Mouse (Mus musculus) CD8-positive naive resting alpha-beta T cell, adult 2 months (primary cell): Measurements from ENCODE around the gene Atl2.
A peak's percentile ranks its signal among the peaks of the same experiment; 100 is the strongest.

ENCODE experiments used
- DNase-seq, 2 experiments: peaks; one replicate each; pipeline ENCODE4 v3.0.0; 2022; ENCODE audit warnings: low read depth in 2 of 2, low spot score in 2 of 2

The Atl2 gene

GRCm38 (mm10) chr17:79824406-79824805 is 71.5 kb downstream of the Atl2 start:
- DNase-seq = no peak

DNA sequence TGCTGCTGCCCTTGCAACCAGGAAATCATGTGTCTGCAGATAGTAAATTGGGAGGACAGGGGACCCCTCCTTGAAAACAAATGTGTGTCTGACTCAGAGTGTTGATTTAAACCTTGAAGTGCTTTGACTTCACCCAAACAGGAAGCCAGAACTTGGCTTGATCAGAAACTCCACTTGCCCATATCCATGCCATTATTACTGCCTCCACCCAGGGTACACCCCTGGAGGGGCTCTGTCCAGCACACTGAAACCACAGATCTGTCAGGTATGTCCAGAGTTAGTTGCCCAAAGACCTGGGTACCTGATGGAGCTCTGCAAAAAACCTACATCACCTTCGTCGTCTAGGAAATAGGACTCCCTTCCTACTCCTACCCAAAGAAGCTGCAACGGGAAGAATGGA is 77.0 kb downstream of the Atl2 start:
- DNase-seq = no peak

- no peak for DNase-seq
These were observed 77.9 kb downstream of the Atl2 start for GRCm38 (mm10) chr17:79817995-79818394.

DNA sequence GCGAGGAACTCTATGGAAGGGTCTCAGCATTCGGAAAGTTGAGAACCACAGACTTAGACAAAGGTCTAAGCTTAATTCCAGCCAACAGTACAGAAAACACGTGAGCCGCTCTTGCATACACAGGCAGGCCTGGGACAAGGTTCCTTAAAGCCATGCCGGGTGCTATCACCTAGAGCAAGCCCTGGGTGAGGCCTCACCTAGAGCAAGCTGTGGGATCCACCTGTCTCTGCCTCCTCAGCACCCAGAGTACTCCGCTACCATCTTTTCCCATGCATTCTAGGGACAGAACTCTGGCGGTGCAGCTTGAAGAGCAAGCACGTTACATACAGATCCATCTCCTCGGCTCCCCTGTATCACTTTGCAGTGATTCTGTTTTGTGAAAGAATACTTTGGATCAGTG is 78.4 kb downstream of the Atl2 start:
- no peak for DNase-seq

GRCm38 (mm10) chr17:79816896-79817295 is 79.0 kb downstream of the Atl2 start:
- DNase-seq = peak in 1 of 2 experiments; percentile 8

DNA sequence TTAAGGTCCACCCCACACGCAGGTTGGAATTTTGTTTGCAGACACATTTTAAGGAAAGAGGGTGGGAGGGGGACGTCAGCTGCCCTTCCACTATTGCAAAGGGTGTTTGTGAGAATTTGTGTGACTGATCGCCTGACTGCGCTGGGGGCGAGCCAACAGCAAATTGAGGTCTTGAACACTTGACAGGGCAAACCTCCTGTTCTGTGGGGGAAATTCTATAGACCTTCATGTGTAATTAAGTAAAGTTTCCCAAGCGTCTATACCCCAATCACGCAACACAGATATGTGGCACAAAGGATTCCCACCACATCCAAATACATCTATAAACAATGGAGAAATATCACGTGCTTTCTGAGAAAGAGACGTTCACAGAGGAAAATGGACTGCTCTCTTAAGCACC is 85.5 kb downstream of the Atl2 start:
- no peak for DNase-seq

GRCm38 (mm10) chr17:79809491-79810316 is 86.2 kb downstream of the Atl2 start:
- DNase-seq = no peak

GRCm38 (mm10) chr17:79807237-79807930 is 88.5 kb downstream of the Atl2 start:
- no peak for DNase-seq

DNA sequence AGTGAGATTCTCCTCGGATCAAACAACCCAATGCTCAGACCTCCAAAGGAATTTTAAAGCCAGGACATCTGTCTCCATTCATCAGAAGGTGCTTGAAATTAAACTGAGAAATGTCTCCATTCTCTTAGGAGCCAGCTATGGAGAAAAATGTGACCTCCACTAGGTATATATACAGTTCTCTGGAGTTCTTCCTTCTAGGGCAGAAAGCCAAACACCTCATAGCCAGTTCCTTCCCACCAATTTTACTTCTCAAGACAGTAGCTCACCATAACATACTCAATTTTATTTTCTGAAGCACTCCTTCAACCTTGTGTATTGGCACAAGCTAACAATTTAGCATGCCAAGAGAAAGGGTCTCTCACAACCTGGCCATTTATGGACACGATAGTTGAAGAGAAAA is 91.2 kb downstream of the Atl2 start:
- DNase-seq = no peak

GRCm38 (mm10) chr17:79802056-79802455 is 93.9 kb downstream of the Atl2 start:
- DNase-seq = no peak

DNA sequence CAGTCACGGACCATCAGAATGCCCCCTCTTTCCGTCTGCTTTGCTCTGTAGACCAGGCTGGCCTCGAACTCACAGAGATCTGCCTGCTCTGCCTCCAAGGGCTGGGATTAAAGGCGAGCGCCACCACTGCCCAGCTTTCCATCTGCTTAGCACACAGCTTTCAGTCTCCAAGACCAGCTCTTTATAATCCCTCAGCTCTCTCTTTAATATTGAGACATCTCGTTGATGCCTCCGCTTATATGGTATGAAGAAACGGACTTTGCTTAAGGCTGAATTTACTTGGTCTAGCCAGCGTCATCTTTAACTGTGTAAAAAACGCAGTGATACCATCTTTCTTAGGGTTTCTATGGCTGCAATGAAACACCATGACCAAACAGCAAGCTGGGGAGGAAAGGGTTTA is 97.1 kb downstream of the Atl2 start:
- DNase-seq = no peak
